Mouse (Mus musculus): ENCODE measurements at regions not wholly inside any gene's neighbourhood (a gene's known extent, or its start where the extent isn't known, plus 50 kb on each side); places are given as distances from the start of the nearest gene placed in this dataset.

GRCm38 (mm10) chr3:60398796-60399195 is 73.8 kb upstream of the Mbnl1 start:
- TF ChIP-seq POLR2A (IDR thresholded peaks at IDR 0.05; ENCODE audit: low read depth, low read length): no peak
- TF ChIP-seq CTCF (conservative IDR thresholded peaks at IDR 0.05; ENCODE audit: insufficient read depth, insufficient read length, low read depth, low read length): no peak

Measured in kidney, adult 2 months (tissue).